Comparison of ENCODE assay signal across 23 mouse cellular contexts in the genomic region with DNA sequence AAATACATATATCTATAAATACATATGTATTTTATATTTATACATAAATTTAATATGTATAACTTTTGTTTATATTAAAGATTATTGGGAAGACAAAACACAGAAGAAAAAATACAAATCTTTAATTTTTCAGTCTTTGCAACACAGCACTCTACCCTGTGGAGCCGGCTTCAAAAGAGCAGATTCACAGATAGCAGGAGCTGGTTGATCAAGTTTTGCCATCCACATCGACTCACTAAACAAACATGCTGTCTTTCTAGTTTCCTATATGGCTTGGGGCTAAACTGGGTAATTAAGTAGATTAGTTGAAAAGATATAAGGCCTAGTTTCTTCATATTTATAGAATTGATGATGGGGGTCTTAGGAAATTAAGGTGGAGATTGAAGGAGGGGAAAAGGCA.
"Had no signal": no experiment of that assay in that cellular context is flagged by ENCODE, and none has a peak within 500 bp of the region (broad histone marks: within the 10 kb centered on the region; RNA-seq: fewer than 3 reads in every experiment).

No protein-coding gene starts in this region.

- H3K4me1 ChIP-seq: kidney, embryonic 15.5 days; limb, embryonic 12.5 days; liver, embryonic 12.5 days; liver, embryonic 15.5 days; lung, embryonic 15.5 days; neural tube, embryonic 12.5 days; neural tube, embryonic 15.5 days had no signal

- DNase-seq: kidney, adult 11 months; kidney, adult 8-10 months; kidney, postnatal 10 days; kidney, postnatal 36 days; layer of hippocampus, postnatal 36 days; liver; lung, adult 18-20 months; lung, postnatal 10 days; lung, postnatal 4 days; midbrain, embryonic 14.5 days; retina, postnatal 1 day; thymus, adult 2 months; thymus, postnatal 14 days; thymus, postnatal 4 days had no signal

- H3K36me3 ChIP-seq: kidney, embryonic 15.5 days; limb, embryonic 12.5 days; liver, embryonic 12.5 days; liver, embryonic 15.5 days; lung, embryonic 15.5 days; neural tube, embryonic 12.5 days; neural tube, embryonic 15.5 days had no signal

- H3K27ac ChIP-seq: kidney, embryonic 15.5 days; left cerebral cortex, adult 2 months; limb, embryonic 12.5 days; liver, embryonic 12.5 days; liver, embryonic 15.5 days; lung, embryonic 15.5 days; neural tube, embryonic 12.5 days; neural tube, embryonic 15.5 days had no signal

- H3K9me3 ChIP-seq: kidney, embryonic 15.5 days; limb, embryonic 12.5 days; liver, embryonic 12.5 days; liver, embryonic 15.5 days; lung, embryonic 15.5 days; neural tube, embryonic 12.5 days; neural tube, embryonic 15.5 days had no signal

- ATAC-seq: liver, embryonic 12.5 days had no signal

- H3K4me2 ChIP-seq: kidney, embryonic 15.5 days; limb, embryonic 12.5 days; liver, embryonic 12.5 days; liver, embryonic 15.5 days; lung, embryonic 15.5 days; midbrain, embryonic 11.5 days; neural tube, embryonic 12.5 days; neural tube, embryonic 15.5 days had no signal

- H3K9ac ChIP-seq: kidney, embryonic 15.5 days; limb, embryonic 12.5 days; liver, embryonic 12.5 days; liver, embryonic 15.5 days; lung, embryonic 15.5 days; neural tube, embryonic 12.5 days; neural tube, embryonic 15.5 days had no signal

- H3K4me3 ChIP-seq: kidney, embryonic 15.5 days; left cerebral cortex, adult 2 months; limb, embryonic 12.5 days; liver, embryonic 12.5 days; liver, embryonic 15.5 days; lung, embryonic 15.5 days; neural tube, embryonic 12.5 days; neural tube, embryonic 15.5 days had no signal

- H3K27me3 ChIP-seq: kidney, embryonic 15.5 days; limb, embryonic 12.5 days; liver, embryonic 12.5 days; liver, embryonic 15.5 days; lung, embryonic 15.5 days; neural tube, embryonic 12.5 days; neural tube, embryonic 15.5 days had no signal
